Mouse (Mus musculus): ENCODE results near the gene Tle1. TPM values are rescaled to one million over a fixed set of nuclear protein-coding genes. Genes with fewer than 3 reads are reported as not detected.

The Tle1 gene
- polyA plus RNA-seq (2015; fragmentation: Nextera tagmentation; extraction: Ambion mirVana) = 16.8 and 22.3 TPM in 2 replicates

DNA sequence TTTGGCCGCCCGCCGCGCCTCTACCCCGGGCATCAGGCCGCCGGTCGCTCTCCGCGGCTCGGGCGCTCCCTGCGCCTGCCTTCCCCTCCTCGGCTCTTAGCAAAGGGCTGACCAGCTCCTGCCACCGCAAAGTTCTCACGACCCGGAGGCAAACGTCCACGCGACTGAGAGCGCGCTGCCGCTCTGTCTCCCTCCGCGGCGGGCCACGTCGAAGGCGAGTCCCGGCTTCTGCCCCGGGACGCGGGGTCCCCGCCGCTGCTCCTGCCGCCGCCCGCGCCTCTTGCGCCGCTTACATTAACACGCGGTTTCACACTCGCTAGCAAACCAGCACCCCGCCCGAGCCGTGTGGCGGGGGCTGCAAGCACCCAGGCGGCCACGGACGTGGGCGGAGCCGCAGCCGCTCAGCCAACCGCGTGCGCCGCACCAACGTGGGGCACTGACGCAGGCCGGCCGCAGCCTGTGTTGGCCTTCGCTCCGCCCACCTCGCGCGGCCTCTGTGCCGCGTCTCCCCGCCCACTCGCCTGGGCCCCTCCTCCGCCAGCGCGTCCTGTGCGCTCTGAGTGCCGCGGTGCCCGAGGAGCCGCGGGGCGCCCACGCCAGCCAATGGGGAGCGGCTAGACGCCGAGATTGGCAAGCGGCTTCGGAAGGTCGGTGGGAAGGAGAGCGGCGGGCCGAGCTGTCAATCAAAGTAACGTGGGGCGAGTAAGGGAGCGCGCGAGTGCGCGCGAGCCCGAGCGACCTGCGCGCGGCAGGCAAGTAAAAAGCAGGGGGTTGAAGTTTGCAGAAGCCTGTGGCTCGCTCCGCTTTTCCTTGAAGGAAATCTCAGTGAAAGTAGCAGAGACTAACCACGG is at the start of gene Tle1:
Tle1 (minus strand) TSS at position 361 of the 851 bp plus-strand sequence.
- peak; percentile 98 for ATAC-seq (ENCODE audit: insufficient number of reproducible peaks, low FRiP score, low TSS enrichment, low read depth)
- peaks cover 25% of the 10 kb centered on the region for H3K4me1 ChIP-seq
- WGBS = under 1% methylated on average over 105 of the region's 107 CpGs
- no peaks in the 10 kb centered on the region for H3K27me3 ChIP-seq
- peak within 1 kb of the TSS; percentile 78 for H3K9ac ChIP-seq
- peak within 1 kb of the TSS; percentile 75 for H3K4me2 ChIP-seq
- no peaks in the 10 kb centered on the region for H3K9me3 ChIP-seq
- peak within 1 kb of the TSS; percentile 98 for H3K27ac ChIP-seq
- no peaks in the 10 kb centered on the region for H3K36me3 ChIP-seq
- H3K4me3 ChIP-seq = peak within 1 kb of the TSS; percentile 91

DNA sequence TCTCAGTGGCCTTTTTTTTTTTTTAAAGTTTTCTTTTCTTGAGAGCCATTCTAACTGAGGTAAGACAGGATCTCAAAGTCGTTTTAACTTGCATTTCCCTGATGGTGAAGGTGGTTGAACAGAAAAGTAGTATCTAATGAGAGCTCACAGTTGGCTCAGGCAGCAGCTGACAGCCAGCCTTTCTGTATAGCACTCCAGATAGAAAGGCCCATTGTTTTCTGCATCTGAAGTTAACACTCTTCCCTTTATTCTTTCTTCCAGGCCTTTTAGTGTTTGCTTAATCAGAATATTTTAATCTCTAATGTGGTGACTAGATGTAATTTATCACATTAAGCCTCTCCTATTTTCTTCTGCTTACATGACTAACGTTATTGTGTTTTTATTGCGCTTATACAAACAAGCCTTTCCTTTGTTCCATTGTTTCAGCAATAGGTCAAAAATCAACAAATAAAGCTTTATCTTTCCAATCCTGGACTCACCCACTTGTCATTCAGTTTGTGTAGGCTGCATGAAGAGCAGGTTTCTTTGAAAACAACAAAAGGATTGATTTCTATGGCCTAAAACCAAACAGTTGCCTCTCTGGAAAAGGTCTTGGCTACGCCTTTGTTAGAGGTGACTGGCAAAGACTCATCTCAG is 33.0 kb upstream of the Tle1 start:
- H3K4me2 ChIP-seq = no peak overlapping the region
- H3K9me3 ChIP-seq = no peaks in the 10 kb centered on the region
- ATAC-seq (ENCODE audit: insufficient number of reproducible peaks, low FRiP score, low TSS enrichment, low read depth) = no peak
- no peaks in the 10 kb centered on the region for H3K27me3 ChIP-seq
- 64% methylated on average over 4 of the region's 4 CpGs for WGBS
- H3K27ac ChIP-seq = no peak overlapping the region
- H3K36me3 ChIP-seq = no peaks in the 10 kb centered on the region
- no peak overlapping the region for H3K9ac ChIP-seq
- no peak overlapping the region for H3K4me3 ChIP-seq
- no peaks in the 10 kb centered on the region for H3K4me1 ChIP-seq

- ATAC-seq (ENCODE audit: insufficient number of reproducible peaks, low FRiP score, low TSS enrichment, low read depth) = no peak
- H3K27me3 ChIP-seq = no peaks in the 10 kb centered on the region
Measured at GRCm38 (mm10) chr4:72232206-72232605, 31.5 kb upstream of the Tle1 start.

DNA sequence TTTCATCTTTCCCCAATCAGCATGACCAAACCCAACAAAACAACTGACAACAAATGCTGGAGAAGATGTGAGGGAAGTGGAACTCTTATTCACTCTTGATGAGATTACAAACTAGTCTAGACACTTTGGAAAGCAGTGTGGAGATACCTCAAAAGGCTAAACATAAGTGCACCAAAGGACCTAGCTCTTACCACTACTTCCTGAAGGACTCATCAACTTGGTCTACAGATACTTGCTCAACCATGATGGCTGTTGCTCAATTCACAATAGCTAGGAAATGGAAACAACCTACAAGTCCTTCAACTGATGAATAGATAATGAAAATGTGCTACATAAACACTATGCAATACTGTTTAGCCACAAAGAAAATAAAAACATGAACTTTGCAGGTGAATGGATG is 30.1 kb upstream of the Tle1 start:
- H3K36me3 ChIP-seq = no peaks in the 10 kb centered on the region
- H3K9me3 ChIP-seq = no peaks in the 10 kb centered on the region
- ATAC-seq (ENCODE audit: insufficient number of reproducible peaks, low FRiP score, low TSS enrichment, low read depth) = no peak
- no peak overlapping the region for H3K4me3 ChIP-seq
- no peaks in the 10 kb centered on the region for H3K27me3 ChIP-seq
- no peak overlapping the region for H3K4me2 ChIP-seq
- H3K4me1 ChIP-seq = no peaks in the 10 kb centered on the region
- no peak overlapping the region for H3K9ac ChIP-seq
- no peak overlapping the region for H3K27ac ChIP-seq

More at GRCm38 (mm10) chr4:72232206-72232605, 31.5 kb upstream of the Tle1 start:
- no peak overlapping the region for H3K27ac ChIP-seq
- H3K4me2 ChIP-seq = no peak overlapping the region
- H3K36me3 ChIP-seq = no peaks in the 10 kb centered on the region
- H3K9ac ChIP-seq = no peak overlapping the region
- H3K9me3 ChIP-seq = no peaks in the 10 kb centered on the region
- WGBS = 69% methylated on average over 3 of the region's 3 CpGs
- H3K4me1 ChIP-seq = no peaks in the 10 kb centered on the region
- H3K4me3 ChIP-seq = no peak overlapping the region

DNA sequence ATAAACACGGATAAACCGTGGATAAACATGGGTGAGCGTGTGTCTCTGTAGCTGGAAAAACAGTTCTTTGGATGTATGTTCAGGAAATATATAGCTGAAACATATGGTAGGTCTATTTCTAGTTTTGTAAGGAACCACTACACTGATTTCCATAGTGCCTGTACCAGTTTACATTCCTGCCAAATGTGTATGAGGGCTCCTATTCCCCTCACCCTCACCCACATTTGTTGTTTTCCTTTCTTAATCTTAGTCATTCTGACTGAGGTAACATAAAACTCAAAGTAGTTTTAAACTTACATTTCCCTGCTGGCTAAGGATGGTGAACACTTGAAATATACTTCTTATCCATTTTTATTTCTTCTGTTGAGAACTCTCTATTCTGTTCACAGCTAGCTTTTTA is 20.9 kb upstream of the Tle1 start:
- H3K27ac ChIP-seq = no peak overlapping the region
- no peaks in the 10 kb centered on the region for H3K4me1 ChIP-seq
- H3K4me2 ChIP-seq = no peak overlapping the region
- no peaks in the 10 kb centered on the region for H3K9me3 ChIP-seq
- H3K9ac ChIP-seq = no peak overlapping the region
- H3K27me3 ChIP-seq = no peaks in the 10 kb centered on the region
- WGBS = 76% methylated on average over 3 of the region's 3 CpGs
- H3K4me3 ChIP-seq = no peak overlapping the region
- no peaks in the 10 kb centered on the region for H3K36me3 ChIP-seq
- no peak for ATAC-seq (ENCODE audit: insufficient number of reproducible peaks, low FRiP score, low TSS enrichment, low read depth)

DNA sequence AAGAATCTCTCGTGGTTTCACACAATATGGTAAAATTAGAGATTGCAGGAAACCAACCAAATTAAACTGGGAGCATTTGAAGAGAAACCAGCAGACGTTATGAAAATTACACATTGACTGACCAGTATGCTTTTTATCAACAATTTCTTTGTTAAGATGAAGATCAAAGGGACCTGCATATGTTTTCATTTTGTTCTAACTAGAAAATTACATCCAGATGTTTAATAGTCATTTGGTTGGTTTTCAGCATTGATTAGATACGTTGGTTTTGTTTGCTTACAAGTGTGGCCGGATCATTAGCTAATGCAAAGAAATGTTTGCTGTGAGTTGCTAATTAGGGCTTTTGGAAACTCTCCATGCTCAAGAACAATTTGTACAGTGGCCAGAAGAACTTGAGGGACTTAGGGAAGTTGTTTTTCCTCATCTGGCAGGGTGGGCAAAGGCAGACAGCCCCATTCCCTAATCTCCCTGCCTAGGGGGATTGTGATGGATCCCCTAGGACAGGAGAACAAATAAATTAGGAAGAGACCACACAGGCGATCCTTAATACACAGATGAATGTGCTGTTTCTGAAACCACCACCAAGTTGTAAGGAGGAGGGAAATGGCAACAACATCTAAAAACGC is 3.8 kb upstream of the Tle1 start:
- no peak overlapping the region for H3K27ac ChIP-seq
- 29% methylated on average over 6 of the region's 6 CpGs for WGBS
- H3K4me1 ChIP-seq = peaks cover 11% of the 10 kb centered on the region; the same call in 1 of the 2 replicates
- H3K36me3 ChIP-seq = no peaks in the 10 kb centered on the region
- H3K9me3 ChIP-seq = no peaks in the 10 kb centered on the region
- ATAC-seq (ENCODE audit: insufficient number of reproducible peaks, low FRiP score, low TSS enrichment, low read depth) = no peak
- H3K4me2 ChIP-seq = 0 out of 2 replicates have a peak overlapping the region, but pooled peaks have one; percentile 26
- H3K4me3 ChIP-seq = peak overlapping the region; percentile 13; the same call in 1 of the 2 replicates
- no peak overlapping the region for H3K9ac ChIP-seq
- no peaks in the 10 kb centered on the region for H3K27me3 ChIP-seq

GRCm38 (mm10) chr4:72201521-72201991 is 837 bp upstream of the Tle1 start:
- Histone ChIP-seq H3K9ac (peak overlapping the region; percentile 45), H3K36me3 (no peaks in the 10 kb centered on the region)
- WGBS = under 1% methylated on average over 24 of the region's 24 CpGs

DNA sequence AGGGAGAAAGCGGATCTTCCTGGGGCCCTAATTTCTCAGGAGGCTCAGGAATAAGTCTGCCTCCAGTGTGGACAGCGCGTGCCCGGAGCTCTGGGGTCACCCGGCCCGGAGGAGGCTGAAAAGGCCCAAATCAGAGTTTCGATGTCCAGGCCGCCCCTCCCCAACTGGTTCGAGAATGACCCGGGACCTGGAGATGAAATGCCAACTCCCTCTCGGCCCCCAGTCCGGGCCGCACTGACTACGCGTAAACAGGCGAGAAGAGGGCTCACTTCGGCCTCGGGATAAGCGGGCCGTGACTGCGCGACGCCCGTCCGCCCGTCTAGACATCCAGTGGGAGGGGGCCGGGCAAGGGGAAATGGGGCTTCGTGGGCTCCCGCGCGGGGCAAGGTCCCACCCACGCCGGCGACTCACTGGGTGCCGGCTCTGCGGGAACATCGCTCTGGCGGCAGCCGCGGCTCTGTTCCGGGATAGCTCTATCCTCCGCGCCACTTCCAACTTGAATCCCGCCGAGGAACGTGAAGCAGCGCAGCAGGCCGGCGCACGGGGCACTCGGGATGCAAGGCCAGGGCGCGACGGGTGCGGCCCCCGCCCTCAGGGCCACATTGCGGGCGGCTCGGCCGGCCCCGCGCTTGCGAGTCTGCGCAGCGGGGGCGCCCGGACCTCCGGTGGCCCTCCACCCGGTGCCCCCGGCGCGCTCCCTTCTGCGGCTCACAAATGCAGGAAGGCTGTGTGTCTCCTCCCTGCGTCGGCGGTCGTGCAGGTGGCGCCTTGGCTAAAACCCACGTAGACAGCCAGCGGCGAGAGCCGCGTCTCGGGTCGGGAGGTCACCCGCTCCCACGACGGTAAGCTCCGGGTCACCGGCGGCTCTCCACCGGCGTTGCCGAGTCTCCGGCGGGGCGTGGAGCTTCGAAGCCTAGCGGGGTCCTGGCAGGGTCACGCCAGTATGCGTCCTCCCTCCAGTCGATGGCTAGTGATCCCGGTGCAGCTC is 854 bp downstream of the Tle1 start:
- Histone ChIP-seq H3K9me3 (no peaks in the 10 kb centered on the region), H3K4me2 (peak overlapping the region; percentile 75), H3K9ac (peak overlapping the region; percentile 78), H3K36me3 (no peaks in the 10 kb centered on the region), H3K4me3 (peak overlapping the region; percentile 91), H3K4me1 (peaks cover 31% of the 10 kb centered on the region), H3K27me3 (no peaks in the 10 kb centered on the region), H3K27ac (peak overlapping the region; percentile 98)
- under 1% methylated on average over 98 of the region's 103 CpGs for WGBS
- no peak for ATAC-seq (ENCODE audit: insufficient number of reproducible peaks, low FRiP score, low TSS enrichment, low read depth)

More at GRCm38 (mm10) chr4:72201521-72201991, 837 bp upstream of the Tle1 start:
- Histone ChIP-seq H3K9me3 (no peaks in the 10 kb centered on the region), H3K27me3 (no peaks in the 10 kb centered on the region), H3K27ac (peak overlapping the region; percentile 98), H3K4me2 (peak overlapping the region; percentile 65), H3K4me3 (peak overlapping the region; percentile 91), H3K4me1 (peaks cover 24% of the 10 kb centered on the region)
- no peak for ATAC-seq (ENCODE audit: insufficient number of reproducible peaks, low FRiP score, low TSS enrichment, low read depth)

DNA sequence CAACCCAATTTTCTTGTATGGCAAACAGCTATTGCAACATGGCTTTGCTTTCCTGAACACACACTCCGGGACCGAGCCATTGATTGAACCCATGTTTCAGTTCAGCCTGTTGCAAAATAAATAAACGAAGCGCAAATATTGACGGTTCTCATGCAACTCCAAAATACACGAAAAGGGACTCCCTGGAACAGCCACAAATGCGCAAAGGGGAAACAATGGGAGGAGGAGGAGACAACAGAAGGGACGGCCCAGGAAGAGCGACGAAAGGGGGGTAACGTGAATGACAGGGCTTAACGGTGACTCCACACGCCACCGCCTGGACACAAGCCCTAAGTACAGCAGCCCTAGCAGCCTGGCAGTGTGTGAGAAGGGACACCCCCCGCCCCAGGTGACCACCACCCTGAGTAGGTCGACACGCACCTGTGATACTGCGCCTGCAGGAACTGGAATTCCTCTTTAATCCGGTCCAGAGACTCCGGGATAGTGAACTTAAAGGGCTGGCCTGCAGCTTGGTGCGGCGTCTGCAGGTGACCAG is 1.8 kb downstream of the Tle1 start:
- Histone ChIP-seq H3K4me1 (peaks cover 31% of the 10 kb centered on the region), H3K27ac (peak overlapping the region; percentile 98), H3K9ac (peak overlapping the region; percentile 78), H3K4me2 (peak overlapping the region; percentile 75), H3K4me3 (peak overlapping the region; percentile 91), H3K27me3 (no peaks in the 10 kb centered on the region), H3K36me3 (no peaks in the 10 kb centered on the region), H3K9me3 (no peaks in the 10 kb centered on the region)
- ATAC-seq (ENCODE audit: insufficient number of reproducible peaks, low FRiP score, low TSS enrichment, low read depth) = no peak
- WGBS = 1% methylated on average over 22 of the region's 22 CpGs

- Histone ChIP-seq H3K9me3 (no peaks in the 10 kb centered on the region), H3K4me3 (peak overlapping the region; percentile 91), H3K36me3 (peaks cover 4% of the 10 kb centered on the region; the same call in 1 of the 2 replicates), H3K9ac (peak overlapping the region; percentile 78; the same call in 1 of the 2 replicates), H3K4me1 (peaks cover 29% of the 10 kb centered on the region), H3K27me3 (no peaks in the 10 kb centered on the region), H3K27ac (peak overlapping the region; percentile 17; the same call in 1 of the 2 replicates), H3K4me2 (peak overlapping the region; percentile 75)
- no peak for ATAC-seq (ENCODE audit: insufficient number of reproducible peaks, low FRiP score, low TSS enrichment, low read depth)
- 14% methylated on average over 7 of the region's 7 CpGs for WGBS
Measured at GRCm38 (mm10) chr4:72197888-72198605, 2.7 kb downstream of the Tle1 start.
